Mouse (Mus musculus) lung, embryonic 15.5 days (tissue): ENCODE results near the gene Ice2. TPM values are rescaled to one million over a fixed set of nuclear protein-coding genes. Genes with fewer than 3 reads are reported as not detected.

ENCODE experiments used
- ATAC-seq: fragments of 200-750 bp; cut with Nextera tagmentation; 2 replicates; pipeline ENCODE4 v1.8.0; 2017; ENCODE audit warnings: moderate number of reproducible peaks, borderline replicate concordance; ENCODE audit not compliant: low FRiP score, low TSS enrichment; ENCODE audit errors: extremely low read depth
- H3K27ac ChIP-seq: fragments of 300-500 bp; sonication (generic); 2 replicates; pipeline ENCODE4 v1.5.1; 2015; ENCODE audit warnings: moderate library complexity, mild to moderate bottlenecking, inconsistent platforms
- H3K27me3 ChIP-seq: fragments of 300-500 bp; sonication (generic); 2 replicates; pipeline ENCODE4 v1.6.1; 2015; ENCODE audit warnings: inconsistent platforms
- H3K36me3 ChIP-seq: fragments of 300-500 bp; sonication (generic); 2 replicates; pipeline ENCODE4 v1.6.1; 2015; ENCODE audit warnings: inconsistent platforms
- H3K4me1 ChIP-seq: fragments of 300-500 bp; sonication (generic); 2 replicates; pipeline ENCODE4 v1.6.1; 2015; ENCODE audit warnings: inconsistent platforms
- H3K4me2 ChIP-seq: fragments of 300-500 bp; sonication (generic); 2 replicates; pipeline ENCODE4 v1.6.1; 2015; ENCODE audit warnings: inconsistent platforms, mild to moderate bottlenecking, moderate library complexity
- H3K4me3 ChIP-seq: fragments of 300-500 bp; sonication (generic); 2 replicates; pipeline ENCODE4 v1.5.1; 2015; ENCODE audit warnings: mild to moderate bottlenecking, inconsistent platforms
- H3K9ac ChIP-seq: fragments of 300-500 bp; sonication (generic); 2 replicates; pipeline ENCODE4 v1.6.1; 2015; ENCODE audit warnings: inconsistent platforms
- H3K9me3 ChIP-seq: fragments of 300-500 bp; sonication (generic); 2 replicates; pipeline ENCODE4 v1.6.1; 2016; ENCODE audit warnings: inconsistent platforms
- WGBS: fragments of 180-500 bp; shearing (Covaris S2); methylation state at CpG from one replicate; pipeline ENCODE4 v1.1.7; 2015; 5-methylcytosine and 5-hydroxymethylcytosine counted together
- polyA plus RNA-seq: library from polyadenylated mRNA; unstranded; fragments of >200 nt; fragmentation: Nextera tagmentation; extraction: Ambion mirVana; gene quantifications from 2 replicates; pipeline ENCODE4 v1.2.1, GENCODE M21; 2015

Gene Ice2
- polyA plus RNA-seq, 1 experiment from 2014 or later, result 20.6 TPM

GRCm38 (mm10) chr9:69376982-69377653 lies 20.6 kb upstream of the Ice2 start:
- WGBS, result 88% methylated on average over 4 of the region's 4 CpGs
- Histone ChIP-seq H3K9me3 (no peaks in the 10 kb centered on the region), H3K27ac (no peak overlapping the region)

GRCm38 (mm10) chr9:69377654-69378045 lies 20.1 kb upstream of the Ice2 start:
- ATAC-seq, result no peak
- WGBS, result 73% methylated on average over 3 of the region's 3 CpGs
- H3K4me3 ChIP-seq, result no peak overlapping the region

More at GRCm38 (mm10) chr9:69376982-69377653, 20.6 kb upstream of the Ice2 start:
- Histone ChIP-seq H3K36me3 (no peaks in the 10 kb centered on the region), H3K27me3 (no peaks in the 10 kb centered on the region), H3K4me3 (no peak overlapping the region), H3K4me2 (no peak overlapping the region), H3K9ac (no peak overlapping the region), H3K4me1 (no peaks in the 10 kb centered on the region)
- no peak for ATAC-seq

GRCm38 (mm10) chr9:69380546-69380945 lies 17.2 kb upstream of the Ice2 start:
- H3K27me3 ChIP-seq, result no peaks in the 10 kb centered on the region
- no peak overlapping the region for H3K4me3 ChIP-seq
- no peak overlapping the region for H3K27ac ChIP-seq
- no peak for ATAC-seq
- H3K4me2 ChIP-seq, result no peak overlapping the region
- H3K36me3 ChIP-seq, result no peaks in the 10 kb centered on the region
- no peaks in the 10 kb centered on the region for H3K9me3 ChIP-seq
- no peaks in the 10 kb centered on the region; the same call in 1 of the 2 replicates for H3K4me1 ChIP-seq
- WGBS, result 50% methylated on average over 1 of the region's 1 CpGs
- no peak overlapping the region for H3K9ac ChIP-seq

More at GRCm38 (mm10) chr9:69377654-69378045, 20.1 kb upstream of the Ice2 start:
- Histone ChIP-seq H3K4me1 (no peaks in the 10 kb centered on the region), H3K36me3 (no peaks in the 10 kb centered on the region), H3K27me3 (no peaks in the 10 kb centered on the region), H3K9me3 (no peaks in the 10 kb centered on the region), H3K4me2 (no peak overlapping the region), H3K27ac (no peak overlapping the region), H3K9ac (no peak overlapping the region)

GRCm38 (mm10) chr9:69381741-69382140 lies 16.0 kb upstream of the Ice2 start:
- Histone ChIP-seq H3K4me3 (no peak overlapping the region), H3K27ac (no peak overlapping the region), H3K4me2 (no peak overlapping the region), H3K9me3 (no peaks in the 10 kb centered on the region), H3K4me1 (no peaks in the 10 kb centered on the region; the same call in 1 of the 2 replicates), H3K36me3 (no peaks in the 10 kb centered on the region), H3K27me3 (no peaks in the 10 kb centered on the region), H3K9ac (no peak overlapping the region)
- WGBS, result 59% methylated on average over 7 of the region's 7 CpGs
- ATAC-seq, result no peak

- Histone ChIP-seq H3K9ac (no peak overlapping the region), H3K9me3 (no peaks in the 10 kb centered on the region), H3K36me3 (no peaks in the 10 kb centered on the region), H3K4me1 (no peaks in the 10 kb centered on the region; the same call in 1 of the 2 replicates), H3K27ac (peak overlapping the region; percentile 65), H3K27me3 (no peaks in the 10 kb centered on the region), H3K4me2 (no peak overlapping the region), H3K4me3 (no peak overlapping the region)
- peak; percentile 24; the same call in 1 of the 2 replicates for ATAC-seq
- WGBS, result 68% methylated on average over 17 of the region's 17 CpGs
These were observed 13.2 kb upstream of the Ice2 start for GRCm38 (mm10) chr9:69384475-69384874.

GRCm38 (mm10) chr9:69384905-69385304 lies 12.8 kb upstream of the Ice2 start:
- Histone ChIP-seq H3K4me2 (no peak overlapping the region), H3K27me3 (no peaks in the 10 kb centered on the region), H3K9ac (no peak overlapping the region), H3K4me3 (no peak overlapping the region), H3K9me3 (no peaks in the 10 kb centered on the region), H3K27ac (peak overlapping the region; percentile 65), H3K4me1 (no peaks in the 10 kb centered on the region; the same call in 1 of the 2 replicates), H3K36me3 (no peaks in the 10 kb centered on the region)
- 23% methylated on average over 1 of the region's 1 CpGs for WGBS
- peak; percentile 89 for ATAC-seq

DNA sequence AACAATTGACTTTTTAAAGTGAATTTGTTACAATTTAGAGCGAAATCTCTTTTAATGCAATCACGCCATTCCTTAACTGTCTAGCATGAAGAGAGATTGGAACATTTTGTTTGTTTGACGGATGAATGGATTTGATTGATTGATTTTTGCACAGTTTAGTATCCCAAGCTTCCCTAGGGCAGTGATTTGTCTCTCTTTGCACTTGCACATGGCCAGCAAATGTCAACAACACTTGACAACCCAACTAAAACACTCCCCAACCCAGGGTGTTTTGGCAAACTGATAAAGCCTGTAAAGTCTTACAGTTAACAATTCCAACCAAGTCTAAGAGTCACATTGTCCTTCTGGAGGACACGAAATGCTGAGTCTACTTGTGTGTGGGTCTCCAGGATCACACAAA lies 10.4 kb upstream of the Ice2 start:
- ATAC-seq, result peak; percentile 50; the same call in 1 of the 2 replicates
- Histone ChIP-seq H3K27ac (no peak overlapping the region), H3K4me3 (no peak overlapping the region), H3K9me3 (no peaks in the 10 kb centered on the region), H3K36me3 (no peaks in the 10 kb centered on the region), H3K27me3 (no peaks in the 10 kb centered on the region), H3K9ac (no peak overlapping the region), H3K4me1 (no peaks in the 10 kb centered on the region; the same call in 1 of the 2 replicates), H3K4me2 (no peak overlapping the region)
- WGBS, result 46% methylated on average over 4 of the region's 4 CpGs

GRCm38 (mm10) chr9:69390631-69391030 lies 7.1 kb upstream of the Ice2 start:
- Histone ChIP-seq H3K9me3 (no peaks in the 10 kb centered on the region), H3K4me3 (no peak overlapping the region), H3K27ac (no peak overlapping the region), H3K27me3 (no peaks in the 10 kb centered on the region), H3K4me1 (no peaks in the 10 kb centered on the region), H3K9ac (no peak overlapping the region), H3K36me3 (no peaks in the 10 kb centered on the region), H3K4me2 (no peak overlapping the region)
- WGBS, result 71% methylated on average over 4 of the region's 4 CpGs
- no peak for ATAC-seq

GRCm38 (mm10) chr9:69394234-69394633 lies 3.5 kb upstream of the Ice2 start:
- no peak overlapping the region for H3K4me2 ChIP-seq
- H3K4me1 ChIP-seq, result peaks cover 7% of the 10 kb centered on the region
- H3K9me3 ChIP-seq, result no peaks in the 10 kb centered on the region
- no peaks in the 10 kb centered on the region for H3K27me3 ChIP-seq
- H3K9ac ChIP-seq, result no peak overlapping the region
- WGBS, result 81% methylated on average over 5 of the region's 5 CpGs
- no peak for ATAC-seq
- H3K36me3 ChIP-seq, result no peaks in the 10 kb centered on the region
- no peak overlapping the region for H3K27ac ChIP-seq
- no peak overlapping the region for H3K4me3 ChIP-seq

- no peaks in the 10 kb centered on the region for H3K9me3 ChIP-seq
- ATAC-seq, result peak; percentile 55; the same call in 1 of the 2 replicates
- peak overlapping the region; percentile 59 for H3K4me3 ChIP-seq
- H3K4me1 ChIP-seq, result peaks cover 7% of the 10 kb centered on the region
- H3K4me2 ChIP-seq, result peak overlapping the region; percentile 88
- H3K36me3 ChIP-seq, result no peaks in the 10 kb centered on the region
- peak overlapping the region; percentile 91 for H3K27ac ChIP-seq
- H3K27me3 ChIP-seq, result no peaks in the 10 kb centered on the region
- H3K9ac ChIP-seq, result peak overlapping the region; percentile 82
- WGBS, result 54% methylated on average over 2 of the region's 2 CpGs
These were observed 310 bp upstream of the Ice2 start for GRCm38 (mm10) chr9:69397432-69397759.

GRCm38 (mm10) chr9:69398453-69398850 lies 746 bp downstream of the Ice2 start:
- no peaks in the 10 kb centered on the region for H3K27me3 ChIP-seq
- WGBS, result 9% methylated on average over 10 of the region's 10 CpGs
- peaks cover 7% of the 10 kb centered on the region for H3K4me1 ChIP-seq
- peak; percentile 65; the same call in 1 of the 2 replicates for ATAC-seq
- no peaks in the 10 kb centered on the region for H3K36me3 ChIP-seq
- peak overlapping the region; percentile 91 for H3K27ac ChIP-seq
- peak overlapping the region; percentile 88 for H3K4me2 ChIP-seq
- no peaks in the 10 kb centered on the region for H3K9me3 ChIP-seq
- peak overlapping the region; percentile 82 for H3K9ac ChIP-seq
- H3K4me3 ChIP-seq, result peak overlapping the region; percentile 59

DNA sequence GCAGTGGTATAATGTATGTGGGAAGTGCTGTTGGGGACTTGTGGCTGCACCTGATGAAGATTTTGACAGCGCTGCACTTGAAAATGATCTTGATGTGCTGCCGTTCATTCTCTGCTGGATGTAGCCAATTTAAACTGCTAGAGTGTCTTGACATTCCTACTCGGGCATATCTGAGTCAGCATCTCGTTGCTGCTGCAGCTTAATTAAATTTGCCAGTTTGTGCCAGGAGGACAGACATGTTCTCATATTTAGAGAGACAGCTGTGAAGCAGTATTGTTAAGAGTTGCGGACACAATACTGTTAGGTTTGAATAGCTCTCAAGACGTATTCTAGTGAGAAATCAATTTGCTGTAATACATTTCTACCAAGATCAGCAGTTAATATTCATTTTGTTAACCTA lies 7.0 kb downstream of the Ice2 start:
- no peak overlapping the region for H3K27ac ChIP-seq
- no peak overlapping the region for H3K9ac ChIP-seq
- H3K27me3 ChIP-seq, result no peaks in the 10 kb centered on the region
- peaks cover 9% of the 10 kb centered on the region for H3K36me3 ChIP-seq
- H3K4me3 ChIP-seq, result no peak overlapping the region
- H3K9me3 ChIP-seq, result no peaks in the 10 kb centered on the region
- 79% methylated on average over 6 of the region's 6 CpGs for WGBS
- H3K4me1 ChIP-seq, result no peaks in the 10 kb centered on the region
- no peak overlapping the region for H3K4me2 ChIP-seq
- no peak for ATAC-seq
